Mouse (Mus musculus): ENCODE measurements at regions not wholly inside any gene's neighbourhood (a gene's known extent, or its start where the extent isn't known, plus 50 kb on each side); places are given as distances from the start of the nearest gene placed in this dataset.

DNA sequence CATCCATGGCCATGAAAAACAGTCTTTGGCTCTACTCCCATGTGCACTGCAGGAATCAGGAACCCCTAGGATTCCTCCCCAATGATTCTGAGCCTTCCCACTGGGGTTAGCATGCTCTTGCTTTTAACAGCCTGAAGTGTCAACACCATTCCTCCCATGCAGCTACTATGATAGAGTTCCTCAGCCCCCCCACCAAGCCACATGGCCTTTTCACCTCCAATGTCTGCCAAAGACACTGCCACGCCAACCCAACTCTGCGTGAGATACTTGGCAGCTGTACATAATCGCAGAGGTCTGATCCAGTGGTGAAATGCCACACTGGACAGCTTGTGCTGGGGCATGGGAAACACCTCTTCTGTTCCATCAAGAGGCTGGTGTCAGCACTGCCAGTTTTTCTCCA, 128.6 kb upstream of the H2al1a start:
- DNase-seq: no peak

DNA sequence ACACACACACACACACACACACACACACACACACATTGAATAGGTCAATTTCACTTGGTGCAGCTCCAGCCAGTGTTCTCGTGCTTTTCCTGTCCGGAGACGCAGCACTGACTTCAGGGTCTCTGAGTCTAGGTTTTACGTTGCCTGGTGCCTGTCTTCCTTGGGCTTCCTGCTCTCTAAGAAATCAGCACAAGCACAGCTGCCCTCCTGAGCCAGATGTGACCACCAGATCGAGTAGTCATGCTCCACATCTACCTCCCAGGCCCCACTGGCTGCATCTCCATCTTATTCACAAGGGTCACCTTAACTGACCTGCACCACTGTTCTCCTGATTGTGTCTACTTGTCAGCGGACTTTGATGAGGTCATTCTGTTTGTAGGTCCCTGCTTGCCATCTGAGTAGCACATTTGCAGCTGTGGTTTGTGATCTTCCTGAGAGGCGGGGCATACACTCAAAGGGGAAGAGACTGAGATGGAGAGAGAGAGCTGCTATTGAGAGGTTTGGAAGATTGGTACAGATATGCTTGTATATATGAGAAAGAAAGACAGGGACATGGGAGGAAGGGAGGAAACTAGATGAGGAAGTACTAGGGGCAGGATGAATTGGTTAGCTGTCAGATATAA, 118.8 kb upstream of the H2al1a start:
- DNase-seq: no peak

DNA sequence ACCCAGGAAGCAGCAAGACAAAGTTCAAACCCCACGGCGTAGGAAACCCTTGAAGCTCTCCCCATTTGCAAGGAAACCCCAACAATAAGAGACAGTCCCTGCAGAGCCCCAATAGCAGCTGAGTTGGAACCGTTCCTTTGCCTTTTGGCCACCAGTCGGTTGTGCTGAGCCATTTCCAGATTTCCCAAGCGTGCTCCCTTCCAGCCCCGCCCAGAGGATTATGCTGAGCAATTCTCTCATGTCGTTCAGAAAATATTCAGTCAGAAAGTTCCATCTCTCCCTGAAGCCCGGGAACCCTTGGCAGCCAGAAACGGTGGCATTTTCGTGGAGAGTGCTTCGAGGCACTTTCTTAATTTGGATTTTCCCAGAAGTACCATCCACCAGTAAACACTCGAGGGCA, 117.2 kb upstream of the H2al1a start:
- DNase-seq: peak; percentile 11

DNA sequence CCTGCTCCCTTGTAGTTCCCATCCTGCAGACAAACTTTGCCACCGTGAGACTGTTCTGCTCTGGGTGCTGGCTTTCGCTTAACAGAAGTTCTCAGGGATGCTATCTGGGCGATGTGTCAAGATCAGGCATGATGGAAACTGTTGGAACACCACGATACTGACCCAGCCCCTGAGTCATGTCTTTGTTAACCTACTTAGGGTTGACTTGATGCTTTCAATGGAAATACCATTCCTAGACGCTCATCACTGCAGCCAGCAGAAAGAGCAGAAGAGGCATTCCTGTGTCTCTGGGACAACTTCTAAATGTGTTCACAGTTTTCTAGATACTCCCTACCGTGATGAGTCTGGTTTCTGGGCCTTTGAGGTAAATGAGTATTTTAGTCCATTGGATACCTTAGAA, 108.2 kb upstream of the H2al1a start:
- DNase-seq: no peak

DNA sequence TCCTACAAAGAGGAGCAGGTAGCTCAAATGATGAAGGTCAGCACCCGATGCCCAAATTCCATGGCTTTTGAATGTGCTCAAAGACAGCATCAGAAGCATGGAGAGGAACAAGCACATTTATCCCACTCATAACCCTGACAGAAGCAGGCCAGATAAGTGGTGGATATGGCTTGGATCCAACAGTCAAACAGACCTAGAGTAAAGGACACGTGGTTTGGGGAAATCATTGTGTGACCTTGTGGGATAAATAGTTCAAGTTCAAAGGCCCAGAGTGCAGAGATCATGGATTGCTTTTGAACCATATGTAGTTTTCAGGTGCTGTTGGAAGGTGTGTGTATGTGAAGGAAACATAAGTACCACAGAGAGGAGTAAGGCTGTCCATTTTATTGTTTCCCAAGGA, 94.9 kb upstream of the H2al1a start:
- DNase-seq: no peak

DNA sequence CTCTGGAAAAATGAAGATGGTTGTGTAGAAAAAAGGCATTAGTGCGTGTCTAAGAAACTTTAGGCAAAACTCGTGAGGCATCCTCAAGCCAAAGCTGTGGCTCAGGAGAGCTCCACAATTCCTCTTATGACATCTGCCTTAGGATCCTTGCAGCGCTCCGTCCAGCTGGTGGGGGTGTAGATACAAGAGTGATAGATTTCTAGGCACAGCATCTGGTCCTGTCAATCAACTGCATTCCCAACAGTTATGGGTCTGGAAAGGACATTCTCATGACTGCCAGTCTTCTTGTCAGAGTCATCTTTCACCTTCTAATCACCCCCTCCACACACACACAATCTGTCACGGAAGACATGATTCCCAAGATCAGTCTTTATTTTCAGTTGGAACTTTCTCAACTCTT, 89.2 kb upstream of the H2al1a start:
- DNase-seq: no peak

DNA sequence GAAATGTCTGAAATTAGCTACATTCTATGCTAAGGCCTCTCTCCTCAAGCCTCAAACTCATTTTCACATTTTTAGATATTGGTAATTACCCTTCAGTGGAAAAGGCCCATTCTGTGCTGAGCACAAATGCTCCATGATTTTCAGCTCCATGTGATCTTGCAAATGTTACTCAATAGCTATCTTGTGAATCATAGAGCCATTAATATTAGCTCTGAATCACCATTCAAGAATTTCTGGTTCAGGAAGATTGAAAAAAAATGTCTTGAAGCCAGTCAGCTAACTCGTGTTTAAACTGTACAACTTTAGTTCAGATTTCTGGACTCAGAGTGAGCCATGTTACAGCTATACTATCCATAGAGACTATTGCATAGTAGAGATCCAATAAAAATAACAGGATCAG, 86.2 kb upstream of the H2al1a start:
- no peak for DNase-seq

DNA sequence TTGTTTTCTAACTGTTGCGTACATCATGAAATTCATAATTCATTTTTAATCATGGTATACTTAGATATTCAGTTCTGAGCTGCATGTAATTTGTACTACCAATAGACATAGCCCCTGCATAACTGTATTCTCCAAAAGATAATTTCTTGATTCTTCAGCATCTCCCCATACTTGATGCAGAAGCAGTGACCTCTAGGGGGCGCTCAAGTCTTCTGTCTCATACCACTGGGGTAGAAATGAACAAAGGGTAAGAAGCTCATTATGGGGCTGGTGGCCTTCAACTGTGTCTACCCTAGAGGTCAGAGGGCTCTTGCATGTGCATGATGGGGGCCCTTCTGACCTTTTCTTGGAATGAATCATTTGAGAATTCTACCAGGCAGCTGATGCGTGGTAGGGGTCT, 85.6 kb upstream of the H2al1a start:
- DNase-seq: peak; percentile 36

DNA sequence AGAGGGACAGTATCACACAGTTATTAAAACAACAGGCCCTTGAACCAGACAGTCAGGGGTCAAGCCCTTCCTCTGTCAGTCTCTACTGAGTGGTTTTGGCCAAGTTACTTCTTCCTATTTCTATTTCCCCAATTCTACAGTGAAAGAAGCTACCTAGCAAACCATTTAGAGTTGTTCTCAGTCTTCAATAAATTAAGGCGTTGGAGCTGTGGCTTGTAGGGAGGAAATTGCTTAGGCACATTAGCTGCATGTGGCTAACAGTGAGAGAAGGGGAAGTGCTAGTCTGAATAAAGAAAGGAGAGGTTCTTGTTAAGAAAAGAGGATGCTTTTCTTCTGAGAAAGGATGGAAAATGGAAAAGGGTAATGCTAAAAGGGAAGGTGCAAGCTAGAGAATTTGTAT, 60.0 kb upstream of the H2al1a start:
- no peak for DNase-seq

DNA sequence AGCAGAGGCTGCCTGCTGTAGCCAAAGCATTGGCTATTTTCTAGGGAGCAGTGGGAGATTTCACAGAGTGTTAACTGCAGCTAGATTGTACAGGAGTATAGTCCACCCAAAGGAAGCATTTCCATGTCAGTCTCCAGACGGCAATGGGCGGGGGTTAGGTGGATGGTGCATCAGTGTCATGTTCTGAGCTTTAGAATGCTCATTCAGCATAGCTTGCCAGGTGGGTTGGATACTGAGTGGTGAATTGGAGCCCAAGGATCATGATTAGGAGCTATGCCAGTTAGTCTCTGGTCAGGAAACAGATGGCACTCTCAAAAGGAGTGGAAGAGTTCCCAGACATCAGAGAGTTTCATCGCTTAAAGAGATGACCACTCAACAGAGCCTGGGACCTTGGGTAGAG, 53.5 kb upstream of the H2al1a start:
- no peak for DNase-seq

All from gastrocnemius, postnatal 10 days (tissue).